Mouse (Mus musculus) kidney, postnatal 4 days (tissue): ENCODE measurements at regions not wholly inside any gene's neighbourhood (a gene's known extent, or its start where the extent isn't known, plus 50 kb on each side); places are given as distances from the start of the nearest gene placed in this dataset.
A peak's percentile ranks its signal among the peaks of the same experiment; 100 is the strongest.

ENCODE experiments used
- DNase-seq, 2 experiments: peaks; one replicate each; pipeline ENCODE4 v3.0.0; 2021; ENCODE audit warnings: mixed read lengths in 2 of 2

- no peak for DNase-seq
These were observed 51.5 kb upstream of the Stmnd1 start for GRCm38 (mm10) chr13:46222031-46222430.

- peak; percentile 67 to 73 for DNase-seq
These were observed 55.3 kb upstream of the Stmnd1 start for GRCm38 (mm10) chr13:46218101-46218701.

DNA sequence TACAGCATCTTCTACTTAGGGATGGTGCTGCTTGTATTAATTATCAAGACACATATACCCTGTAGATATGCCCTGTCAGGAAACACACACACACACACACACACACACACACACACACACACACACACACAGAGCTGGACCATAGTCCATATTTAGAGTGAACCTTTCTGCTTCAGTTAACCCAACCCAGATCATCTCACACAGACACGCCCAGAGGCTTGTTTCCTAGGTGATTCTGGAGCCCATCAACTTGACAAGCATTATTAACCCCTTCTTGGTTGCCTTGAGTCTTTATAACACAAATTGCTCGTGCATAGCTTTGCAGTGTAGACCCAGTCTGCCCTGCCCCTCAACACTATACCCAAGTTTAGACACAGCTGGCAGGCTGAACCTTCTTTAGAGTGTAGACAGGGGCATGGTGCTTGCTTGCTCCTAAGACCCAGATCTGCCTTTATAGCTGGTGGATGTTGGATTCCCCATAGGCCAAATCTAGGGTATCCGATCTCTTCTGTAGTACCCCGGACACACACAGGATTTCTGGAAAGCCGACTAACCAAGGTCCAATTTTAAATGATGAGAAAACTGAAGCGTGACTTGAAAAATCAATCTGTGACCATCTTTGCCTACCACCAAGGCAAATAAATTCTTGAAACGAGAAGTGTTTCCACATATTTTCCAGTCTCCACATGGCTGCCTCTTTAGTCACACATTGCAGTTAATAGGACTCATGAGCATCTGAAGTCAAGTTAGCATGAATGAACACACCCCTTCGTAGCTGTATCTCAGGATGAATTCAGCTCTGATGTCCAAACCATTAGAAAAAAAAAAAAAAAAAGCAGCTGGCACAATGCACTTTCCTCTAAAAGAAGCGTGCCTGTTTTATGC lies 56.3 kb upstream of the Stmnd1 start:
- DNase-seq = peak; percentile 7 to 18

- DNase-seq = no peak
These were observed 70.0 kb upstream of the Stmnd1 start for GRCm38 (mm10) chr13:46203551-46203950.

DNA sequence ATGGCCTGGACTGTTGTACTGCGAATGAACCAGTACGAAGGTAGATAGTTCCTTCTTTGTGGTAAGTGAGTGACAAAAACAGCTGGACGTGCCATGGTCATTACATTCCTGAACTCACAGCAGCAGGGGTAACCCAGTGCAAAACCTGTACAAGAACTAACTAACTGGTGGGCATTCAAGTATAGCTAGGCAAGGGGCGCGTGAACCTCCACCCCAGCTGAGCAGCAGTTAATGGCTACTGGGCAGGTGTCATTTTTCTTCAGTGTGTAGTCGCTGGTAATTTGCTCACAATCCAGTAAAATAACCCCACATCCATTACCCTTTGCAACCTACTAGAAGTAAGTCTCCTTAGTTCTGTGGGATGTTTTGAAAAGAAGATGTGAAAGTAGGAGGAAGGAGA lies 70.9 kb upstream of the Stmnd1 start:
- DNase-seq = no peak

- no peak for DNase-seq
These were observed 72.4 kb upstream of the Stmnd1 start for GRCm38 (mm10) chr13:46201029-46201599.

DNA sequence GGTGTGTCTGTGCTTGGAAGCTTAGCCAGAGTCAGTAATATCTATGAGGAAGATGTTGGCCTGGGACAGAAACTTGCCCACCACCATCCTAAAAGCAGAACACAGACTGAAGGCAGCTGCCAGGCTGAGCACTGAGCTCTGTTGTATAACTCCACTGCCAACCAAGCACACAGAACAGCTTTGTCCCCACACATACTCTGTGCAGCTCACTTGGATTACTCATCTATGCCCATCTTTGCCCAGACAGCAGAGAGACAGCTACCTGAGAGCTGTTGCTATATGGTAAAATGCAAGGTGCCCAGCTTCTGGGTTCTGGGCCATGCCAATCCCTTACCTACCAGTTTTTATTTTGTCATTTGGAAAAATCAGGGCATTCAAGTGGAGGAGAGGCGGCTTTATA lies 80.4 kb upstream of the Stmnd1 start:
- DNase-seq = no peak

DNA sequence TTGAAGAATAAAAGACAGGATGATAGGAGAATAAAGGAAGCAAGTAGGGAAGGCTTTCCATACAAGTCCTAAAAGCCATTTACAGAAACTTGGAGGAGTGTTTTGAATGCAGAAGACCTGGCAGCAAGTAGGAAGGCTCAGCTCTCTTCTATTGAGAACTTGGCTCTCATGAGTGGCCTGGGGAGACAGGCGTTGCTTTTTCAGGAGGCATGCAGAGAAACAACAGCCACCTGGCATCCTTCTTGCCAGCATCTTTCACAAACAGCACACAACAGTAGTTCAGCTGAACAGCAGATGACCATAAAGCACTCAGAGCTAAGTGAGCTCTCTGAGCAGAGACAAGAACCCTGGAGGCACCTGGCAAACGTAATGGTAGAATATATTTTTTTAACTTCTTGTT lies 83.8 kb upstream of the Stmnd1 start:
- no peak for DNase-seq

- DNase-seq = no peak
These were observed 90.7 kb upstream of the Stmnd1 start for GRCm38 (mm10) chr13:46182851-46183250.

DNA sequence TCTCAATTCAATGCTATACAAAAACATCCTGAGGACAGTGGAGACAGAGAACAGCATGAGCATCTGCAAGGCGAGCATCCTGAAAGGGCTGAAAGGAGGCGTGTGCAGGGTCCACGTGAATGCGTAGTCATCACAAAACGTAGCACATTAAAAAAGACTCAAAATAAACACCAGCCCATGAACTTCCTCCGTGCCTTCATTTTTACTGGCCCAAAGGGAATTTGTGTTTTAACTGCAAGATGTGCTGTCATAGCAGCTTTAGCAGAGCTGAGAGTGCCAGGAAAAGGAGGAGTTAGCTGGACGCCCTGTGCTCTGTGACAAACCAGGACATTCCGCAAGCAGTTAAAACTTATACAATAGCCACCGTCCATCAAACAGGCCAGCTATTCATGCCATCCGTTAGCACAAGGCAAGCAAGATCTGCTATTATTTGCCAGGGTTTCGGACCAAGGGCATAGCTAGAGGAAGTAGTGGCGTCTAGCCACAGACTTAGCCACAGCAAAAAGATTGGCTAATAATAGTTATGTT lies 92.9 kb upstream of the Stmnd1 start:
- DNase-seq = peak; percentile 8 to 11

GRCm38 (mm10) chr13:46179916-46180315 lies 93.6 kb upstream of the Stmnd1 start:
- DNase-seq = no peak

DNA sequence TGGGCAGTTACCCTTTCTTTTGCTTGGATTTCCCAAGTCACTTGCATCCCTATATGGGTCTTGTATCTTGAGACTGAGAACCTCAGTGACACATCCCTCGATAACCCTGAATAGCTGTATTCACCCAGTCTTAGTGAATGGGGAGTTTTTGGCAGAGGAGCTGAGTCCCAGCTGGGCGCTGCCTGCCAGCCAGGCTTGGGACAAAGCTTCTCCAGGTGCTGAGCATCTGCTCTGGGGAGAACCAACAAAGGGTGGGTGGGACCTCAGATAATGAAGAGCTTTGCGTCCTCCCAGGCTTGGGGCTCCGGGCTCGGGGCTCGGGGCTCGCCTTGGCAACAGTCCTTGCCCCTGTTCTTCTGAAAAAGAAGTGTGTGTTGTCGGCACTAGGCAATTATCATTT lies 100.4 kb upstream of the Stmnd1 start:
- DNase-seq = no peak

DNA sequence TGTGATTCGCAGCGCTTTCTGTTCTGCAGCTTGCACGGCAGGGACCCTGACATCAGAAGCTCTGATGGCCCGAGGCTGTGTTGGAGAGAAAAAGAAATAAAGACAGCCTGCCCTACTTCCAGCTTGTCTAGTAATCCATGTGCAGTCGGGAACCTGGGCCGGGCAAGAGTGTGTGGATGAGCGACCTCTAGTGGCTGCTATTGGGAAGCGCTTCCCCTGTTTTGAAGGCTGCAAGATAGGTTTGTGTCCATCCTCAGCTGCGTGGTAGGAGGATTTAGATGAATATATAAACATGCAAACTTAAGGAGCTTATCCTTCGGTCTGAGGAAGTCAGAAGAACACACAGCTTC lies 111.5 kb upstream of the Stmnd1 start:
- DNase-seq = peak; percentile 79 to 85

- DNase-seq = peak; percentile 7 to 18
These were observed 112.1 kb upstream of the Stmnd1 start for GRCm38 (mm10) chr13:46161261-46162024.

DNA sequence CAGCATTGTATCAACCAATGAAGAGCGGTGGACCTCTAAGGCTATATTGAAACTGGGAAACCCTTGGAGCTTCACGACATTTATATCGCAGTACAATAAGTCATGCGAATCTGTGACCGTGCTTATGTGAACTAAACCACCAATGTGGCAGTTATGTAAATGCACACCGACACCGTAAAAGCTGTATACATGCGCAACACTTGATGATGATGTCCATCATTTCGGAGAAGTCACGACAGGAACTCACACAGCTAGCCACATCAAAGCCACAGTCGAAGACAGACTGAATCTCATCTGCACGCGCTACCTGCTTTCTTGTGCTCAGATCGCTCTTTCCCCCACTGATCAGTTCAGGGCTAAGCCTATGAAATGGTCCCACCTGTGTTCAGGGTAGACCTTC lies 114.2 kb upstream of the Stmnd1 start:
- DNase-seq = no peak

DNA sequence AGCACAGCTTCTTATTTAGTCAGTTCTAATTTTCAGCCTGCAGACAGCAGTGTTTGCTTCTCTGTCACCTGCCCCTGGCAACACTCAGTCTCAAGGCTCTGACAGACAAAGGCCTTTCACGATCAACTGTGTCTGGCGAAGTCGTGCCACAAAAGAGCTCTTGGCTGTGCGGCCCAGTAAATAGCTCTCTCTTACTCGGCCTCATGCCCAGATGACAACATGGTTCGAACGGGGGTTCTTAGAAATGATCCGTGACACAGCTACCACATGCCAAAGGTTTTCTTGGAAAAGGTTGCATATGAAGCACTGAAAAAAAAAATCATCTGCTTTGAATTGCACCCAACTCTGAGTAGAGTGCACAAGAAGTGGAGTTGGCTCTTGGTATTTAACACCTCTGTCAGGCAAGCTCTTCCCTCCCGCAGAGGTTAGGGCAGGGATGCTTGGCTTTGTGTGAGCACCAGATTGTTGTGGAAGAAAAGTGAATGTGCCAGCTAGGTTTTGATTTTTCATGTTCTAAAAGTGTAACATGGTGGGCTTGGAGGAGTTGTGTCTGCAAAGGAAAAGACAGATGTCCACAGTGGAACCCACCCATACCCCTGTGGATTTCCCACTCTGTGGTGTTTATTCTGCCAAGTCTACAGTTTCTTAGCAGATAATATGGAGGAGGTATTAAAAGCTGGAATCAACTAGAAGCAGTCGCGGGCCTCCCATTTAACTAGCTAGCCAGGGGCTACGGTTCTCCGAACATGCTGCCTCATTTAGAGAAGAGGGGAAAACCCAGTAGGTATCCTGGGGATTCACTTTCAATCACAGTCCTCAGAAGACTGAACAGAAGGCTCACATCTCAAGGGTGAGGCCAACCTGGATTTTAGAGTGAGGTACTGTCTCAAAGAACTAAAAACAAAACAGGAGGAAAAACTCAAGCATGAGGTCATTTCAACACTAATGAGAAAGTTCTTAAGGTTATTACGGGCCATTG lies 120.0 kb upstream of the Stmnd1 start:
- DNase-seq = no peak

DNA sequence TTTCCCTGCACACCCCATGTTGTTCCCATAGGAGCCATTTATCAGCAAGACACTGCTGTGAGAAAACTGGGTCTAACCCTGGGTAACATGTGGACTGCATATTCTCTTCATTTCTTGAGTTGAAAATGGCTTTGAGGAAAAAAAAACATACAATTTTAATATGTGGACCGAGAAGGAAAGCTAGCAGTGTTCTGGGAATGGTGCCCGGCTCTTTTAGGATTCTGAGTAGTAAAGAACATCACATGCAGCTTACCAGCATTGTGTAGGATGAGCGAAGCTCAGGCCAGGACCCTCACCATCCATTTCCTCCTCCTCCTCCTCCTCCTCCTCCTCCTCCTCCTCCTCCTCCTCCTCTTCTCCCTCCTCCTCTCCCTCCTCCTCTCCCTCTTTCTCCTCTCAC lies 133.5 kb upstream of the Stmnd1 start:
- no peak for DNase-seq

DNA sequence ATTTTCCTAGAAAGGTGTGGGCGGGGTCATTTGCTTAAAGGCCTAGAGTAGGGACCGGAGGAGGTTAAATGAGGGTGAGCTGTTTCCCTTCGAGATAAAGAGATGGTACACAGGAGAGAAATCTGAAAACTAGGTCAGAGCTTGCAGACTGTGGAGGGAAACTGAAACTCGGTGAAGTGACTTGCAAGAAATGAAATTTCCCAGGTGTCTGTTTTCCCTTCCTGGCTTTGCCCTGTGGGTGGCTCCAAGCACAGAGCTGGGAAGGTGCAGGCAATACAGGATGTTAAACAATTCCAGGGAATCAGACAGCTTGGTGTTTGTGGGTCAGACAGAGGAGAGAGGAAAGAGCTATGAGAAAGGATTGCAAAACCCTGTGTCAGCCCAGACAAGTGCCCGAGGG lies 134.3 kb upstream of the Stmnd1 start:
- DNase-seq = no peak

GRCm38 (mm10) chr13:46135411-46135810 lies 138.1 kb upstream of the Stmnd1 start:
- DNase-seq = no peak

DNA sequence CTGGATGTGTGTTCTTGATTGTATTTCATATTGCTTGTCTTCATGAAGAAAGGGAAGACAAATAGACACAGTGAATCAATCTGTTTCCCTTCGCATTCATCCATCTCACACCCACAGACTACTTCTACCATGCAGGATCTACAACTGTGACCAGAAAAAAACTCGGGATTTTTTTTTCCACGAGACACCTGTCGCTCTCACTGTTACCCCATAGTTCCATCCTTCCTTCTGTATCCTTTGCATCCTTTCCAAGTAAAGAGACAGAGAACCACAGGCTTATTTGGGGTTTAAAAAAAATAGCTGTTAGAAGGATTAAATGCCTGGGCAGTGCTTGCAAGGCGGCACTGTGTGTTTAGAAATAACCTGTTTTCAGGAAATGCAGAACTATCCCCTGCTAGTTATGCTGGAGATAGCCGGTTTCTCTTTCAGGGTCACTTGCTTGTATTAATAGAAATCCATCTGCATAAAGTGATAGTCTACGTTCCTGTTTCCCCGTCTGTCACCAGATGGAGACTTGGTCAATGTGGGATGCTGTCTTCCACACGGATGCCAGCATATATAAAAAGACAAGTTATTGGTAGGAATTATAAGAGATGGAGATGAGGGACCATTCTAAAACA lies 144.2 kb upstream of the Stmnd1 start:
- no peak for DNase-seq

DNA sequence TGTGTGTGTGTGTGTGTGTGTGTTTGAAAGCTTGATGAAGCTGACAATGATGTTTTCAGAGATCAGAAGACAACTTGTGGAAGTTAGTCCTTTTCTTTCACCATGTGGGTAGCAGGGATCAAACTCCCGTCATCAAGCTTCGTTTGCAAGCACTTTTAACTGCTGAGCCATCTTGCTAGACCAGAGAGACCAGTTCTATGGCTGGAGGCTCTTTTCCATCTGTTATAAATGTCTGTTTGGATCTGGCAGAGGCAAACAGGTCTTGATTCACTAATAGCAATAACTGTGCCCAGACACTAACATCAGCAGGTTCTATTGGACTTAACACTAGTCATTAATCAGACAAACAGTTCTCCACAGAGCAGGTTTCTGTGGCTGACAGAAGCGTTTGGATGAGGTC lies 150.1 kb upstream of the Stmnd1 start:
- DNase-seq = no peak
